Mouse (Mus musculus): Measurements from ENCODE around the gene Hmcn1.

Hmcn1 gene

GRCm38 (mm10) chr1:150645314-150645713 lies 347.9 kb downstream of the Hmcn1 start:
- no peak for DNase-seq (ENCODE audit: low spot score)

- DNase-seq (ENCODE audit: low spot score) = no peak
These were observed 353.7 kb downstream of the Hmcn1 start for GRCm38 (mm10) chr1:150639522-150639921.

- no peak for DNase-seq (ENCODE audit: low spot score)
These were observed 360.7 kb downstream of the Hmcn1 start for GRCm38 (mm10) chr1:150632506-150632905.

- no peak for DNase-seq (ENCODE audit: low spot score)
These were observed 361.4 kb downstream of the Hmcn1 start for GRCm38 (mm10) chr1:150631856-150632171.

- no peak for DNase-seq (ENCODE audit: low spot score)
These were observed 362.0 kb downstream of the Hmcn1 start for GRCm38 (mm10) chr1:150631035-150631855.

- DNase-seq (ENCODE audit: low spot score) = no peak
These were observed 370.0 kb downstream of the Hmcn1 start for GRCm38 (mm10) chr1:150623226-150623625.

- DNase-seq (ENCODE audit: low spot score) = no peak
These were observed 382.7 kb downstream of the Hmcn1 start for GRCm38 (mm10) chr1:150610539-150610938.

- DNase-seq (ENCODE audit: low spot score) = no peak
These were observed 387.1 kb downstream of the Hmcn1 start for GRCm38 (mm10) chr1:150606173-150606572.

GRCm38 (mm10) chr1:150593614-150594013 lies 399.6 kb downstream of the Hmcn1 start:
- no peak for DNase-seq (ENCODE audit: low spot score)

- no peak for DNase-seq (ENCODE audit: low spot score)
These were observed 402.0 kb downstream of the Hmcn1 start for GRCm38 (mm10) chr1:150591253-150591652.

GRCm38 (mm10) chr1:150587410-150587809 lies 405.8 kb downstream of the Hmcn1 start:
- DNase-seq (ENCODE audit: low spot score) = no peak

- no peak for DNase-seq (ENCODE audit: low spot score)
These were observed 408.8 kb downstream of the Hmcn1 start for GRCm38 (mm10) chr1:150584477-150584876.

GRCm38 (mm10) chr1:150583734-150584133 lies 409.5 kb downstream of the Hmcn1 start:
- no peak for DNase-seq (ENCODE audit: low spot score)

GRCm38 (mm10) chr1:150580561-150580960 lies 412.7 kb downstream of the Hmcn1 start:
- no peak for DNase-seq (ENCODE audit: low spot score)

GRCm38 (mm10) chr1:150573407-150573806 lies 419.8 kb downstream of the Hmcn1 start:
- no peak for DNase-seq (ENCODE audit: low spot score)

GRCm38 (mm10) chr1:150570562-150571156 lies 422.6 kb downstream of the Hmcn1 start:
- DNase-seq (ENCODE audit: low spot score) = no peak

- DNase-seq (ENCODE audit: low spot score) = no peak
These were observed 423.3 kb downstream of the Hmcn1 start for GRCm38 (mm10) chr1:150569820-150570543.

GRCm38 (mm10) chr1:150566287-150566686 lies 426.9 kb downstream of the Hmcn1 start:
- no peak for DNase-seq (ENCODE audit: low spot score)

- no peak for DNase-seq (ENCODE audit: low spot score)
These were observed 436.6 kb downstream of the Hmcn1 start for GRCm38 (mm10) chr1:150556621-150557020.

- no peak for DNase-seq (ENCODE audit: low spot score)
These were observed 441.8 kb downstream of the Hmcn1 start for GRCm38 (mm10) chr1:150551390-150551789.

- no peak for DNase-seq (ENCODE audit: low spot score)
These were observed 446.8 kb downstream of the Hmcn1 start for GRCm38 (mm10) chr1:150546463-150546862.

- no peak for DNase-seq (ENCODE audit: low spot score)
These were observed 453.0 kb downstream of the Hmcn1 start for GRCm38 (mm10) chr1:150540267-150540666.

Measured in spleen, adult 12 weeks (tissue).